Mouse (Mus musculus) layer of hippocampus, adult 18-20 months (tissue): ENCODE results near the gene Txn1. TPM values are rescaled to one million over a fixed set of nuclear protein-coding genes. Genes with fewer than 3 reads are reported as not detected.

Experiments used
- DNase-seq, 2 experiments: peaks; one replicate each; pipeline ENCODE4 v3.0.0; 2022; ENCODE audit warnings: low spot score in 2 of 2
- total RNA-seq, 2 experiments: library from RNA; stranded (reverse); gene quantifications; 2 replicates each; pipeline ENCODE4 v1.2.3; 2021

Txn1 gene
- total RNA-seq, 2 experiments from 2014 or later: 95.7 to 97.6 TPM

- DNase-seq: no peak
These were observed 53.6 kb downstream of the Txn1 start for GRCm38 (mm10) chr4:57902619-57903018.

GRCm38 (mm10) chr4:57901210-57901609 is 55.0 kb downstream of the Txn1 start:
- DNase-seq: peak in 1 of 2 experiments; percentile 49

GRCm38 (mm10) chr4:57896631-57897030 is 59.6 kb downstream of the Txn1 start:
- no peak for DNase-seq

- no peak for DNase-seq
These were observed 60.3 kb downstream of the Txn1 start for GRCm38 (mm10) chr4:57895902-57896301.

- no peak for DNase-seq
These were observed 61.1 kb downstream of the Txn1 start for GRCm38 (mm10) chr4:57895140-57895539.

Other genes starting within 250 kb of the Txn1 start
- gene Akap2, start 238.8 kb downstream of the Txn1 start, total RNA-seq: 10 to 100 TPM; 52.0 to 53.2 TPM
- under 1 TPM; 0.25 to 0.33 TPM for gene D630039A03Rik, start 40.1 kb downstream of the Txn1 start, total RNA-seq
- gene Txndc8, start 52.7 kb upstream of the Txn1 start, total RNA-seq: not detected